Mouse (Mus musculus) thymus, adult 2 months (tissue): ENCODE measurements around the gene Cnpy4. TPM values are rescaled to one million over a fixed set of nuclear protein-coding genes. Genes with fewer than 3 reads are reported as not detected.
"Not testable (repeated sequence)": the region's sequence is repeated elsewhere in the genome, so short reads cannot be mapped to it uniquely, and the experiment has no call there.

Source experiments
- DNase-seq: peaks from one replicate; pipeline ENCODE4 v3.0.0; 2021
- H3K27ac ChIP-seq: fragments of 200-500 bp; 2 replicates; pipeline ENCODE4 v1.5.1; 2012; ENCODE audit warnings: low read length, control low read depth; ENCODE audit not compliant: control insufficient read depth, insufficient read depth
- H3K27me3 ChIP-seq: fragments of 200-500 bp; 2 replicates; pipeline ENCODE4 v1.6.1; 2012; ENCODE audit warnings: mild to moderate bottlenecking, low read length, moderate library complexity, mixed read lengths; ENCODE audit not compliant: control insufficient read depth, insufficient read depth
- H3K36me3 ChIP-seq: fragments of 200-500 bp; 2 replicates; pipeline ENCODE4 v1.6.1; 2012; ENCODE audit warnings: mild to moderate bottlenecking, low read length, moderate library complexity; ENCODE audit not compliant: control insufficient read depth, insufficient read depth
- H3K4me1 ChIP-seq: fragments of 200-500 bp; replicated peaks from 2 replicates; pipeline ENCODE4 v1.6.1; 2012; ENCODE audit warnings: low read length; ENCODE audit not compliant: control insufficient read depth, insufficient read depth
- H3K4me3 ChIP-seq: fragments of 200-500 bp; 2 replicates; pipeline ENCODE4 v1.5.1; 2012; ENCODE audit warnings: mild to moderate bottlenecking, low read length, control low read depth, moderate library complexity; ENCODE audit not compliant: control insufficient read depth, insufficient read depth
- CTCF ChIP-seq: fragments of 200-500 bp; IDR thresholded peaks from 2 replicates; pipeline ENCODE4 v1.5.1; 2012; ENCODE audit warnings: mild to moderate bottlenecking, control low read depth, low read length, moderate library complexity, borderline replicate concordance; ENCODE audit not compliant: control insufficient read depth, poor library complexity, insufficient read depth; ENCODE audit errors: extremely low read depth
- POLR2A ChIP-seq: fragments of 200-500 bp; IDR thresholded peaks from 2 replicates; pipeline ENCODE4 v1.6.1; 2012; ENCODE audit warnings: mild to moderate bottlenecking, low read length, control low read depth, moderate library complexity; ENCODE audit not compliant: control insufficient read depth, poor library complexity, insufficient read depth; ENCODE audit errors: extremely low read depth
- WGBS: fragments of 180-500 bp; shearing (Covaris S2); methylation state at CpG from one replicate; pipeline ENCODE4 v1.1.7; 2018; 5-methylcytosine and 5-hydroxymethylcytosine counted together
- polyA plus RNA-seq: library from polyadenylated mRNA; depleted of rRNA; stranded (reverse); fragments of >200 nt; gene quantifications from 2 replicates; pipeline ENCODE4 v1.2.3, GENCODE M21; 2012

Cnpy4 gene
- polyA plus RNA-seq, 1 experiment, result 9.2 TPM

DNA sequence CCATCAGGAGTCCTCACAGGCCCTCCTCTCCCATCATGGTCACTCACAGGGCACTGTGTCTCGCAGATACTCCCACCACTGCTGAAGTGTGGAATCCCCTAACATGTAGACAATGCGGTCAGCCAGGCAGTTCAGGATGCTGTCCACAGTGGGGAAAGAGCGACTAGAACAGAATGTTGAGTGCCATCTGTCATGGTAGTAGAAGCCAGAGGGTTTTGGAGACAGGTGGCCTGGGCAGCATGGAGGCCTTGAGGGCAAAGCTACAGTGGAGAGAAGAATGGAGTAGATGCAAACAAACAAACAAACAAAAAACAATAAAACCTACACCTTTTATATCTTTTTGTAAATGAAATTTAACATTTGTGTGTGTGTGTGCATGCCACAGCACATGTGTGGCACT, 14.8 kb downstream of the Cnpy4 start:
- WGBS, result 96% methylated on average over 3 of the region's 3 CpGs
- no peak for DNase-seq
- H3K36me3 ChIP-seq, result no peaks in the 10 kb centered on the region

DNA sequence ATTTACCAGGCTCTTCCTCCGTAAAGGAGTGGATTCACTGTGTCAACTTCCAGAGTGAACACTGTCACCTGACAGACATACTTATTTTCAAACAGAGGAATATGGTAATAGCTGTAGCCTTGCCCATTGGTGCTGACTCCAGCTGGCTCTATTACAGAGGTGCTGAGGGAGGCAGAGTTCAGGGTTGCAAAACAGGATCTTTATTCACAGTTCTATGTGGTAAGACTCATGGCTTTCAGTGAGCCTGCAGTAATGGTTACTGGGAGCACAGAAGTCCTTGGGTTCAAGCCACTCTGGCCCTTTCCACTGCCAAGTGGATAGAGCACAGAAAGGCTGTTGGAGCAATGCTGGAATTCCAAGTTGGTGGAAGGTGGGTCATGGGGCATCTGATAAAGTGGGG, 20.0 kb downstream of the Cnpy4 start:
- H3K4me1 ChIP-seq, result no peaks in the 10 kb centered on the region

More for the DNA sequence above, 14.8 kb downstream of the Cnpy4 start:
- TF ChIP-seq CTCF (no peak), POLR2A (no peak)
- Histone ChIP-seq H3K4me1 (no peaks in the 10 kb centered on the region), H3K27me3 (no peaks in the 10 kb centered on the region), H3K27ac (no peak overlapping the region), H3K4me3 (no peak overlapping the region)

DNA sequence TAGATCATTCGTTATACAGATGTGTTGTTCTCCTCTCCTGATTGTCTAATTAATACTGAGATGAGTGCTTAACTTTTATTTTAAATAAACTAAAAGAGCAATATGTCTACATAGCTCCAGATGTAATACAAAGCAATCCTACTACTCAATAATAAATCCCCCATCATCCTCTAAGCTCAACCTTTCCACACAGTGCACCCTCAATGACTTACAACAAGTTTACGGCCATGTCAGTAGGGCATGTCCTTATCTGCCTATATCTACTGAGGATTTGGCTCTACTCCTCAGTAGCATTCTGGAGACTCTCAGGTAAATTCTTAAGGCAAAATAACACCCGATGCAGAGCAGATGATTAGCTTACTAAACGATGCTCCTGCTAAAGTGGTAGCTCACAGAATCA, 20.6 kb downstream of the Cnpy4 start:
- Histone ChIP-seq H3K4me1 (no peaks in the 10 kb centered on the region), H3K27me3 (no peaks in the 10 kb centered on the region), H3K27ac (no peak overlapping the region), H3K36me3 (no peaks in the 10 kb centered on the region), H3K4me3 (no peak overlapping the region)
- DNase-seq, result no peak
- no peak for TF ChIP-seq POLR2A
- TF ChIP-seq CTCF, result no peak
- WGBS, result 93% methylated on average over 4 of the region's 4 CpGs

More for the DNA sequence above, 20.0 kb downstream of the Cnpy4 start:
- 93% methylated on average over 1 of the region's 1 CpGs for WGBS
- TF ChIP-seq CTCF (no peak), POLR2A (no peak)
- no peak overlapping the region for H3K4me3 ChIP-seq
- no peaks in the 10 kb centered on the region for H3K36me3 ChIP-seq
- no peak overlapping the region for H3K27ac ChIP-seq
- no peaks in the 10 kb centered on the region for H3K27me3 ChIP-seq
- DNase-seq, result no peak

DNA sequence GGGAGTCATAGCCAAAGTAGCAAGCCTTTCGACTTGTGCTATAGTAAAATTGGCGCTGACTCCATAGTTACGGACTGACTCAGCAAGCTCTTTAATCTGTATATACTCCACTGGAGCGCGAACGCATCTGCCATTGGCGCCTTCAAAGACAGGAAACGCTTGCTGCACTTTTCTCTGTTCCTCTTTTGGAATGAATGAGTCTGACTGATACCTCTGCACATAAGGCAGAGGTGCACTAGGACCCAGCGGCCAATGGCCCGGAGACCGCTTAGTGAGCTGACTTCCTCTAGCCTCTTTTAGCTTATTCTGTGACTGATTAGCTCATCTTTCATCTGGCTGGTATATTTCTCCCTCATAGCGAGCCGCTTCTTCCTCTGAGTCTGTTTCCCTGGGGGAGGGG, 29.3 kb downstream of the Cnpy4 start:
- not testable (repeated sequence) for H3K27ac ChIP-seq, H3K4me1 ChIP-seq, H3K36me3 ChIP-seq, H3K27me3 ChIP-seq, H3K4me3 ChIP-seq, DNase-seq
- WGBS, result 97% methylated on average over 13 of the region's 13 CpGs

DNA sequence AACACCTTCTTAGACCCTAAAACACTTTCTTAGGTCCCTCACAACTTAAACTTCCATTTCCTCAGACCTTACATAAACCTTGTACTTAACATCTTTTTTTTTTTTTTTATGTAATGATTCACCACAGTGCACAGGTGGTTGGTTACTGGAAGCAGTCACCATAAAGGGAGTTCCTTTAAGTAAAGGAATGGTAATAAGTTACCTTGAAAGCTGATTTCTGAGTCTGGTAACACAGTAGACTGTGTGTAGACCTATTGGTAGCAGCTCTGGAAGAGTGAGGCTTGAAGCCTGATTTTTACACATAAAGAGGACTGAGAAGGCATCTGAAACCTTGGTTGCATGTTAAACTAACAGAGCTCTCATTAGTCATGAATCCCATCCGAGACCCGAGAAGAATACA, 32.6 kb downstream of the Cnpy4 start:
- Histone ChIP-seq H3K4me1 (no peaks in the 10 kb centered on the region), H3K27ac (no peak overlapping the region), H3K27me3 (no peaks in the 10 kb centered on the region), H3K4me3 (no peak overlapping the region), H3K36me3 (no peaks in the 10 kb centered on the region)
- 85% methylated on average over 2 of the region's 2 CpGs for WGBS
- TF ChIP-seq POLR2A (no peak), CTCF (no peak)
- DNase-seq, result no peak

DNA sequence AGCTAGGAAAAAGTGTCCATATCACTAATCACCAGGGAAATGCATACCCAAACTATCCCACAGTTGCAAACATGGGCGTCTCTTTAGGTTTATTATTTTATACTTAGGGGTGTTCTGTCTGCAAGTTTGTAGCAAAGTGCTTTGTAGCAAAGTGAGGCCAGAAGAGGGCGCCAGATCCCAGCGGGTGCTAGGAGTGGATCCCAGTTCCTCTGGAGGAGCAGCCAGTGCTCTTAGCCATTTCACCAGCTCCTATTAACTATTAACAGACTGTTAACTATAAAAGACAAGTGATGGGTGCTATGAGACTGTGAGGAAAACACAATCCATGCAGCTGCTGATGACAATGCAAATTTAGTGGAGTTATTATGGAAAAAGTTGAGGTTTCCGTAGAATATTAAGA, 34.8 kb downstream of the Cnpy4 start:
- no peak overlapping the region for H3K4me3 ChIP-seq
- no peak overlapping the region for H3K27ac ChIP-seq
- H3K27me3 ChIP-seq, result no peaks in the 10 kb centered on the region
- no peaks in the 10 kb centered on the region for H3K36me3 ChIP-seq
- no peaks in the 10 kb centered on the region for H3K4me1 ChIP-seq
- WGBS, result 24% methylated on average over 4 of the region's 4 CpGs
- TF ChIP-seq CTCF, result peak; percentile 65; the same call in 1 of the 2 replicates
- TF ChIP-seq POLR2A, result no peak
- DNase-seq, result peak; percentile 86

DNA sequence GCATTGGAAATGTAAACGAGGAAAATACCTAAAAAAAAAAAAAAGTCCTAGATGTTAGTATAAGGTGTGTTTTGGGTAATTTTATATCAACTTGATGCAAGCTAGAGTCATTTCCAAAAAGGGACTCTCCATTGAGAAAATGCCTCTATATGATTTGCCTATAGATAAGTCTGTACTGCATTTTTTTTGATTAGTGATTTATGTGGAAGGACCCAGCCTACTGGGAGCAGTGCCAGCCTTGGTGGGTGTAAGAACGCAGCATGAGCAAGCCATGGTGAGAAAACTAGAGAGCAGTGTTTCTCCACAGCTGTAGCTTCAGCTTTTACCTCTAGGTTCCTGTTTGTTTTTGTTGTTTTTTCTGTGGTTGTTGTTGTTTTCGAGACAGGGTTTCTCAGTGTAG, 36.0 kb downstream of the Cnpy4 start:
- no peak overlapping the region for H3K4me3 ChIP-seq
- TF ChIP-seq POLR2A, result no peak
- no peak for TF ChIP-seq CTCF
- H3K27ac ChIP-seq, result no peak overlapping the region
- DNase-seq, result no peak
- no peaks in the 10 kb centered on the region for H3K27me3 ChIP-seq
- H3K4me1 ChIP-seq, result no peaks in the 10 kb centered on the region
- WGBS, result 37% methylated on average over 3 of the region's 3 CpGs
- no peaks in the 10 kb centered on the region for H3K36me3 ChIP-seq
